8 mouse cellular contexts compared by ENCODE assay signal in the genomic region with DNA sequence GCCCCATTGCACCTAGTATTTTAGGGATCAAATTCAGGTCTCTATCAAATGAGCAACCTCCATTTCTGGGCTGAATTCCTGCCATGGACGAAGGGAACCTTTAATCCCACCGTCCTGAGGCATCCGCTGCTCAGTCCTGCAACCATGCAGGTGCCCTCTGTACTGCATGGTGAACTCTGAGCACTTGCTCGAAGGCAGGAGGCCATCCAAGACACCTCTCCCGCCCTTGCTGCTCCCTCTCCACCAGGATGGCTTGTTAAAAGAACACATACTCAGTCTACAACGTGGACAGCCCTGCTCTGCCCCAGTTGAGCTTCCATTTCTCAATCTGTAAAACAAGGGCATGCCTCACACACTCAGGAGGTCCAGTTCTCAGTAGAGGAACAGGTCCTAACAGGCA. TPM values are rescaled to one million over a fixed set of nuclear protein-coding genes. Genes with fewer than 3 reads are reported as not detected.
DNase-seq lines count a peak whose midpoint lies in the region; ATAC-seq and TF ChIP-seq lines count a peak whose summit lies in the region.

No protein-coding gene starts in this region.

- H3K27me3 ChIP-seq in heart, postnatal 0 days (ENCODE audit: control insufficient read depth, insufficient read depth, low read length) = no peaks in the 10 kb centered on the region
- H3K27me3 ChIP-seq in embryonic facial prominence, embryonic 15.5 days = no peaks in the 10 kb centered on the region
- H3K27me3 ChIP-seq in kidney, embryonic 15.5 days = no peaks in the 10 kb centered on the region
- no peaks in the 10 kb centered on the region for H3K27me3 ChIP-seq in midbrain, embryonic 16.5 days (ENCODE audit: control insufficient read depth, insufficient read depth, low read depth, low read length)

- peaks cover 35% of the 10 kb centered on the region for H3K4me1 ChIP-seq in heart, postnatal 0 days (ENCODE audit: control insufficient read depth, insufficient read depth)
- peaks cover 67% of the 10 kb centered on the region for H3K4me1 ChIP-seq in embryonic facial prominence, embryonic 15.5 days
- peaks cover 72% of the 10 kb centered on the region for H3K4me1 ChIP-seq in kidney, embryonic 15.5 days
- peaks cover 46% of the 10 kb centered on the region for H3K4me1 ChIP-seq in midbrain, embryonic 16.5 days (ENCODE audit: control insufficient read depth, insufficient read depth, low read length)

- no peak for TF ChIP-seq CTCF in heart, postnatal 0 days (IDR thresholded peaks at IDR 0.05; ENCODE audit: low read depth)

- peak overlapping the region; percentile 84 for H3K27ac ChIP-seq in heart, postnatal 0 days (ENCODE audit: low read depth)
- H3K27ac ChIP-seq in embryonic facial prominence, embryonic 15.5 days (replicated peaks) = peak overlapping the region; percentile 82; the same call in 1 of the 2 replicates
- H3K27ac ChIP-seq in kidney, embryonic 15.5 days = peak overlapping the region; percentile 83
- peak overlapping the region; percentile 80; the same call in 1 of the 2 replicates for H3K27ac ChIP-seq in midbrain, embryonic 16.5 days (ENCODE audit: low read length)

- TF ChIP-seq EP300 in heart, postnatal 0 days (IDR thresholded peaks at IDR 0.05; ENCODE audit: low read depth) = no peak

- no peak for ATAC-seq in heart, postnatal 0 days (ENCODE audit: insufficient read depth, low read depth)
- no peak for ATAC-seq in embryonic facial prominence, embryonic 15.5 days (ENCODE audit: insufficient number of reproducible peaks, low FRiP score, low TSS enrichment, low read depth)
- no peak for ATAC-seq in kidney, embryonic 15.5 days (replicated peaks; ENCODE audit: low FRiP score)
- no peak for ATAC-seq in midbrain, embryonic 16.5 days

- 54% methylated on average over 6 of the region's 6 CpGs for WGBS in heart, postnatal 0 days
- WGBS in embryonic facial prominence, embryonic 15.5 days = 47% methylated on average over 6 of the region's 6 CpGs
- 58% methylated on average over 6 of the region's 6 CpGs for WGBS in kidney, embryonic 15.5 days
- 59% methylated on average over 6 of the region's 6 CpGs for WGBS in midbrain, embryonic 16.5 days

- peak overlapping the region; percentile 88 for H3K4me2 ChIP-seq in heart, postnatal 0 days (ENCODE audit: low read depth, low read length)
- H3K4me2 ChIP-seq in embryonic facial prominence, embryonic 15.5 days (replicated peaks) = peak overlapping the region; percentile 80
- H3K4me2 ChIP-seq in kidney, embryonic 15.5 days = peak overlapping the region; percentile 78
- peak overlapping the region; percentile 70 for H3K4me2 ChIP-seq in midbrain, embryonic 16.5 days (ENCODE audit: low read length)

- H3K9ac ChIP-seq in heart, postnatal 0 days (replicated peaks; ENCODE audit: low read depth, low read length) = peak overlapping the region; percentile 52
- no peak overlapping the region; the same call in 1 of the 2 replicates for H3K9ac ChIP-seq in embryonic facial prominence, embryonic 15.5 days
- H3K9ac ChIP-seq in kidney, embryonic 15.5 days = peak overlapping the region; percentile 40; the same call in 1 of the 2 replicates
- H3K9ac ChIP-seq in midbrain, embryonic 16.5 days (ENCODE audit: low read depth, low read length) = peak overlapping the region; percentile 60

- H3K36me3 ChIP-seq in heart, postnatal 0 days (replicated peaks; ENCODE audit: control insufficient read depth, insufficient read depth, low read length) = peaks cover 40% of the 10 kb centered on the region
- peaks cover 40% of the 10 kb centered on the region for H3K36me3 ChIP-seq in embryonic facial prominence, embryonic 15.5 days
- peaks cover 39% of the 10 kb centered on the region for H3K36me3 ChIP-seq in kidney, embryonic 15.5 days
- peaks cover 13% of the 10 kb centered on the region; the same call in 1 of the 2 replicates for H3K36me3 ChIP-seq in midbrain, embryonic 16.5 days (ENCODE audit: control insufficient read depth, insufficient read depth, low read length)

- H3K4me3 ChIP-seq in heart, postnatal 0 days (ENCODE audit: low read depth, low read length) = peak overlapping the region; percentile 52; the same call in 1 of the 2 replicates
- H3K4me3 ChIP-seq in embryonic facial prominence, embryonic 15.5 days (replicated peaks) = peak overlapping the region; percentile 52
- H3K4me3 ChIP-seq in kidney, embryonic 15.5 days (replicated peaks) = peak overlapping the region; percentile 49; the same call in 1 of the 2 replicates
- H3K4me3 ChIP-seq in midbrain, embryonic 16.5 days (ENCODE audit: low read depth, low read length) = peak overlapping the region; percentile 17

- no peak for DNase-seq in heart, postnatal 0 days (ENCODE audit: low spot score)
- no peak for DNase-seq in heart, adult 11 months
- DNase-seq in thymus, postnatal 0 days (ENCODE audit: low spot score) = no peak
- DNase-seq in adrenal gland, adult 8-10 months = no peak
- no peak for DNase-seq in thymus, postnatal 14 days

- H3K9me3 ChIP-seq in heart, postnatal 0 days (replicated peaks; ENCODE audit: control insufficient read depth, low read length) = no peaks in the 10 kb centered on the region
- no peaks in the 10 kb centered on the region for H3K9me3 ChIP-seq in embryonic facial prominence, embryonic 15.5 days (replicated peaks)
- H3K9me3 ChIP-seq in kidney, embryonic 15.5 days (replicated peaks) = no peaks in the 10 kb centered on the region
- H3K9me3 ChIP-seq in midbrain, embryonic 16.5 days (replicated peaks; ENCODE audit: control insufficient read depth, low read length, poor library complexity, severe bottlenecking) = no peaks in the 10 kb centered on the region

RNA-seq across cellular contexts. Expression of a gene that starts 14.2 kb away (rescaled TPM):
- 77.2 and 81.7 TPM in 2 replicates for total RNA-seq in heart, postnatal 0 days (2014; rRNA removed; ENCODE audit: low replicate concordance)
- polyA plus RNA-seq in heart, postnatal 0 days (2015; fragmentation: Nextera tagmentation; extraction: Ambion mirVana) = 29.9 and 31.0 TPM in 2 replicates
- 76.7 and 78.1 TPM in 2 replicates for polyA plus RNA-seq in embryonic facial prominence, embryonic 15.5 days (2015; fragmentation: Nextera tagmentation; extraction: Ambion mirVana)
- polyA plus RNA-seq in kidney, embryonic 15.5 days (2015; fragmentation: Nextera tagmentation; extraction: Ambion mirVana) = 56.3 and 60.0 TPM in 2 replicates
- polyA plus RNA-seq in midbrain, embryonic 16.5 days (2015; fragmentation: Nextera tagmentation; extraction: Ambion mirVana) = 31.9 and 34.1 TPM in 2 replicates
- polyA plus RNA-seq in thymus, postnatal 0 days (2015; fragmentation: Nextera tagmentation; extraction: Ambion mirVana) = 82.6 and 100 TPM in 2 replicates
- total RNA-seq in adrenal gland, adult 8-10 months (2022) = 100 to 1,000 TPM; 165 to 367 (median 213) TPM
